Mouse (Mus musculus) cerebellum, adult 2 months (tissue): Measurements from ENCODE around the gene Zpr1.

Source experiments
- CTCF ChIP-seq: fragments of 200-500 bp; IDR thresholded peaks from 2 replicates; pipeline ENCODE4 v1.5.1; 2011; ENCODE audit warnings: low read depth, mild to moderate bottlenecking, control low read depth, low read length, moderate library complexity, borderline replicate concordance; ENCODE audit not compliant: insufficient read depth
- POLR2A ChIP-seq: fragments of 200-500 bp; IDR thresholded peaks from 2 replicates; pipeline ENCODE4 v1.6.1; 2011; ENCODE audit warnings: low read length, control low read depth, borderline replicate concordance; ENCODE audit not compliant: insufficient read depth

- TF ChIP-seq POLR2A = no peak
- no peak for TF ChIP-seq CTCF
Measured at GRCm38 (mm10) chr9:46330586-46330895, 57.7 kb downstream of the Zpr1 start.
